Mouse (Mus musculus): Measurements from ENCODE around the gene Zfyve9. TPM values are rescaled to one million over a fixed set of nuclear protein-coding genes. Genes with fewer than 3 reads are reported as not detected.

The Zfyve9 gene
- polyA plus RNA-seq (2014; fragmentation: Illumina TruSeq; extraction: RNeasy Lipid Tissue Mini Kit (QIAGEN cat#74804); ENCODE audit: low read depth, low replicate concordance) = 9.0 TPM

GRCm38 (mm10) chr4:108780057-108780863 lies at the start of gene Zfyve9:
Gene Zfyve9 (minus strand): TSS chr4:108780798.

GRCm38 (mm10) chr4:108719349-108719748 lies 61.2 kb downstream of the Zfyve9 start, which contains the start of gene 3110021N24Rik:
Gene 3110021N24Rik (plus strand): TSS chr4:108719649.

GRCm38 (mm10) chr4:108619587-108620341 lies 160.8 kb downstream of the Zfyve9 start, which contains the start of gene Cc2d1b:
Gene Cc2d1b (plus strand): TSS chr4:108619940.

Other genes with a start within 250 kb of the Zfyve9 start
- gene Prpf38a, start 201.5 kb downstream of the Zfyve9 start, polyA plus RNA-seq (2014; fragmentation: Illumina TruSeq; extraction: RNeasy Lipid Tissue Mini Kit (QIAGEN cat#74804); ENCODE audit: low read depth, low replicate concordance) = 28.8 TPM
- gene Orc1, start 201.4 kb downstream of the Zfyve9 start, polyA plus RNA-seq (2014; fragmentation: Illumina TruSeq; extraction: RNeasy Lipid Tissue Mini Kit (QIAGEN cat#74804); ENCODE audit: low read depth, low replicate concordance) = 0.52 TPM
- 39.2 TPM for gene Cc2d1b, start 160.9 kb downstream of the Zfyve9 start, polyA plus RNA-seq (2014; fragmentation: Illumina TruSeq; extraction: RNeasy Lipid Tissue Mini Kit (QIAGEN cat#74804); ENCODE audit: low read depth, low replicate concordance)
- 0.16 TPM for gene 3110021N24Rik, start 61.1 kb downstream of the Zfyve9 start, polyA plus RNA-seq (2014; fragmentation: Illumina TruSeq; extraction: RNeasy Lipid Tissue Mini Kit (QIAGEN cat#74804); ENCODE audit: low read depth, low replicate concordance)
- 103 TPM for gene Btf3l4, start 52.8 kb upstream of the Zfyve9 start, polyA plus RNA-seq (2014; fragmentation: Illumina TruSeq; extraction: RNeasy Lipid Tissue Mini Kit (QIAGEN cat#74804); ENCODE audit: low read depth, low replicate concordance)
- gene Txndc12, start 53.8 kb upstream of the Zfyve9 start, polyA plus RNA-seq (2014; fragmentation: Illumina TruSeq; extraction: RNeasy Lipid Tissue Mini Kit (QIAGEN cat#74804); ENCODE audit: low read depth, low replicate concordance) = 41.1 TPM
- gene Kti12, start 67.0 kb upstream of the Zfyve9 start, polyA plus RNA-seq (2014; fragmentation: Illumina TruSeq; extraction: RNeasy Lipid Tissue Mini Kit (QIAGEN cat#74804); ENCODE audit: low read depth, low replicate concordance) = 16.1 TPM
- not detected for gene A730015C16Rik, start 67.8 kb upstream of the Zfyve9 start, polyA plus RNA-seq (2014; fragmentation: Illumina TruSeq; extraction: RNeasy Lipid Tissue Mini Kit (QIAGEN cat#74804); ENCODE audit: low read depth, low replicate concordance)
- gene Rab3b, start 98.3 kb upstream of the Zfyve9 start, polyA plus RNA-seq (2014; fragmentation: Illumina TruSeq; extraction: RNeasy Lipid Tissue Mini Kit (QIAGEN cat#74804); ENCODE audit: low read depth, low replicate concordance) = 3.3 TPM
- gene Nrd1, start 219.9 kb upstream of the Zfyve9 start, polyA plus RNA-seq (2014; fragmentation: Illumina TruSeq; extraction: RNeasy Lipid Tissue Mini Kit (QIAGEN cat#74804); ENCODE audit: low read depth, low replicate concordance) = 88.3 TPM